Mouse (Mus musculus) forelimb bud, embryonic 11.5 days (tissue): ENCODE data around the gene Gm5485.
A peak's percentile ranks its signal among the peaks of the same experiment; 100 is the strongest.

Source experiments
- DNase-seq: peaks from one replicate; pipeline ENCODE4 v3.0.0-alpha.2; 2012; ENCODE audit warnings: low read depth, low spot score

The Gm5485 gene

DNA sequence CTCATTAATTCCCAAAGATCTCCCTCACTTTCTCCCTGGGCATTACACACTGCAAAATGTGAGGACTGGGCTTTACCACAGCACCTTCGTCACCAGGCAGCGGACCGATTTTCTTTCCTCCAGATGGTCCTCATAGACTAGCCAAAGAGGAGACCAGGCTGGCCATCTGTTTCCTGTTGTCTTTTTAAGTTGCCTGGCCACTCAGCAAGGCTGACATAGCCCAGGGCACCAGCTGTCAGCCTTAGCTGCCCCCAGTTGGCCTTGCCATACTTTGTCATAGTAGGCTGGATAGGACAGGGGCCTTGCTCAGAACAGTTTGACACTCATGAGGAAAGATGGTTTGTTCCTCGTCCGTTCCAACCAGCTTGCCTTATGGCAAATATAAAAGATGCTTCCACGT is 39.8 kb downstream of the Gm5485 start:
- peak; percentile 3 for DNase-seq

DNA sequence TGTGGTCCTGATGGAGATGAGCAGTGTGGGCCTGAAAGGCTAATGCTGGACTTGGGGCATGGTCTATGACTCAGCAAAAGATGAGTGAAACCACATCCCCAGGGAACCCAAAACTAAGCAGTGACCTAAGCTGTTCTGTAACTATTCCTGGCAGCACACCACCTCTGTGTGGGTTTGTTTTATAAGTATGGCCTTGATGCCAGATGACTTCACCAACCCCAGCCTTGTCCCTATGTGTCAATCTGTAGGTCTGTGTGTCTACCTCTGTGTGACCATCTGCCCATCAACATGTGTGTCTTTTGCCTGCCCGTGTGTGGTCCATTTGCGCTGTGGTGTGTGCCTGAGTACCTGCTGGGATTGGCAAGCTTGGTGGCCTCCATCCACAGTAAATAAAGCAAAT is 44.1 kb downstream of the Gm5485 start:
- no peak for DNase-seq

DNA sequence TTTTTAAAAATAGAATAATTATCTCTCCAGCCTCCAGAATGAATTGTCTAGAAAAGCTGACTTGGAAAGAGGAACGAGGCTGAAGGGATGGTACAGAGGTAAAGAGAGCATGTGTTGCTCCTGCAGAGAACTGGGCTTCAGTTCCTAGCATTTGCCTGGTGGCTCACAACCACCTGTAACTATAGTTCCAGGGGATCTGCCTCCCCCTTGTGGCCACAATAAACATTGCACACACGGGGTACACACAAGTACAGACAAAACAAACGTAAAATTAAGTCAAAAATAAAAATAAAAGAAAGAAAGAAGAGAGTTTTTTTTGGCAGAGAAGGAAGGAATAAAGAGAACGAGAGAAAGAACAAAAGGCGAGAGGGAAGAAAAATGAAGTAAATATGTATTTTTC is 45.4 kb downstream of the Gm5485 start:
- no peak for DNase-seq

DNA sequence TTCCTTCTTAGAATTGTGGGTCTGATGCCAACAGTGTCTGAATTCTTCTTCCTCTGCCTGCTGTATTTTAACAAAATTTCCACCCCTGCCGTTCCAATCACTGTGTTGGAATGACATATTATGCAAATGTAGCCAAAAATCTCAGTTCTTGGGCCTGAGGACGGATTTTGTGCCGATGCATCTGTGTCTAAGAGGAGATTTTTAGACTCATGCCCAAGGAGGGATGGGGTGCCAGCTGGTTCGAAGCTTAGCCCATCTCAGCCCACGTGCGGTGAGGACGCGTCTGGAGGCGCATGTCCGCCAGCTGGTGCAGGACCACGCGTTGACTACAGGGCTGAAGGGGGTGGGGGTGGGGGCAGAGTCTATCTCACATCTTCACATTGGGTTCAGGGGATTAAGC is 51.3 kb downstream of the Gm5485 start:
- no peak for DNase-seq

DNA sequence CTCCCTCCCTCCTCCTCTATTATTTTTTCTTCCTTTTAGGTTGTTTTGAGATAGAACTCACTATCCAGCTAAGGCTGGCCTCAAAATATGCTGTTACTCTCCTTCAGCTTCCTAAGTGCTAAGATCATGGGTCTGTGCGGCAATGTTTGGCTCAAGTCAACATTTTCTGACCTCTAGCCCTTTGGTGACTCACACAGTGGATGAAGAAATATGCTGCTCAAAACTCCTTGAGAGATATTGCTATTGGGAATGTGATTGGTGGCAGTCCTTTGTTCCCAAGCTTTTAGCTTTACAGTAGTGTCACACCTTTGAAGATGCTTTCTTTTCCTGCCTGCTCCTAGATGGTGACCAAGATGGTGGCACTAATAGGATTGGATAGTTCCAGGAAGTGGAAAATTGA is 55.8 kb downstream of the Gm5485 start:
- DNase-seq, result no peak

DNA sequence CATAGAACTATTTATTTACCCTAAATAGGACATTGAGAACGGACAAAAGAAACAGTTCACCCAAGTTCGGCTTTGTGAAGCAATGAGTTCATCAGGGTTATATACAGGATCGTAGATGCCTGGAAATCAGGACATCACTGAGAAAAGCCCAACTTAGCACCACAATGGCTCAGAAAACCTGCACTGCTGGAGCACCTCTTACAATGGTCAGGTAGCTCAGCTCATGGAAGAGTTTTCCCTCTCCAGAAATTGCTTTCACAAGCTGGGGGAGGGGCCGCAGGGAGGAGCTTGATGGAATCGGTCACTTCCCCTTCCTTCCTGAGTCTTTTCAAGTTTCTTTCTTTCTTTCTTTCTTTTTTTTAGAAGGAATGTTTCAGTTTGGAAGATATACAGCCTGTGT is 56.5 kb downstream of the Gm5485 start:
- DNase-seq, result no peak
